Mouse (Mus musculus): ENCODE measurements around the gene Tor1aip1. TPM values are rescaled to one million over a fixed set of nuclear protein-coding genes. Genes with fewer than 3 reads are reported as not detected.
A peak's percentile ranks its signal among the peaks of the same experiment; 100 is the strongest.
"Not testable (repeated sequence)": the region's sequence is repeated elsewhere in the genome, so short reads cannot be mapped to it uniquely, and the experiment has no call there.

The Tor1aip1 gene
- polyA plus RNA-seq, 1 experiment from 2014 or later, result 38.8 TPM

DNA sequence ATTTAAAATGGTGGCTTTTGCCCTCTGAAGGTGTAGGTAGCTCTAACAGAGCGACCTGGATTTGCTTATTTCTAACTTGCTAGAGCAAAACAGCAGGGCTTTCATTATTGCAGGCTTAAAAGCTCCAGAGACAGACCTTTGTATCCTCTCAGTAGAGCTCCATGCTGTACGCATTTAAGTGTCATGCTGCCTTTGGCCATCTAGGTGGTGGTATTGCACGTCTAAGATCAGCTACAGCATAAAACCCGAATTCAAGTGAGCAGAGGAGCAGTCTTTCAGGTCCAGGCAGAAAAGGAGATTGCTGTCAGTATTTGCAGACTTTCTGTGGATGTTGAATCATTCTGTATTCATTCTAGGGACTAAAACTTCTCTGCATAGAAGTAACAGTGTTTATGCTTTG, 6.7 kb upstream of the Tor1aip1 start:
- 25% methylated on average over 4 of the region's 4 CpGs for WGBS
- peaks cover 20% of the 10 kb centered on the region for H3K4me1 ChIP-seq
- peaks cover 42% of the 10 kb centered on the region for H3K36me3 ChIP-seq
- H3K27me3 ChIP-seq (ENCODE audit: insufficient read depth, poor library complexity, severe bottlenecking), result no peaks in the 10 kb centered on the region
- H3K4me3 ChIP-seq, result no peak overlapping the region
- no peak overlapping the region for H3K27ac ChIP-seq
- no peak for DNase-seq (ENCODE audit: low spot score)
- no peaks in the 10 kb centered on the region for H3K9me3 ChIP-seq

DNA sequence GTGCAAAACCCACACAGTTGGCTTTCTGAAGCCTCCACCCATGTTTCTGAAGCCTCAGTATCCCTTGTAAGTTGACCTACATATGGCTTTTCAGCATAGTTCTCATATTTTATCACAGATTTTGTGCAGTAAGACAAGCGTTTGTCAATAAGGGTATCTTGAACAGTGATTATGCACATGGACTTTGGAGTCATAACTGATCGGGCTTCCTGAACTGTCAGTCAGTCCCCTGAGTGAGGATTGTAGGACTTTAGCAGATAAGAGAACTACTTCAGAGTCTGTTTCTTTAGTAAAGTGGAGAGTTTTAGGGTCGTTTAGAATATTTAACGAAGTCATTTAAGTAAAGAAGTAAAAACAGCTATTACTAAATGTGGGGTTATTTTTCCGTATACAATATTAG, 6.2 kb upstream of the Tor1aip1 start:
- peak overlapping the region; percentile 72 for H3K4me3 ChIP-seq
- WGBS, result 81% methylated on average over 5 of the region's 5 CpGs
- no peak overlapping the region for H3K27ac ChIP-seq
- no peaks in the 10 kb centered on the region for H3K27me3 ChIP-seq (ENCODE audit: insufficient read depth, poor library complexity, severe bottlenecking)
- H3K9me3 ChIP-seq, result no peaks in the 10 kb centered on the region
- H3K36me3 ChIP-seq, result peaks cover 37% of the 10 kb centered on the region
- no peak for DNase-seq (ENCODE audit: low spot score)
- peaks cover 20% of the 10 kb centered on the region for H3K4me1 ChIP-seq

DNA sequence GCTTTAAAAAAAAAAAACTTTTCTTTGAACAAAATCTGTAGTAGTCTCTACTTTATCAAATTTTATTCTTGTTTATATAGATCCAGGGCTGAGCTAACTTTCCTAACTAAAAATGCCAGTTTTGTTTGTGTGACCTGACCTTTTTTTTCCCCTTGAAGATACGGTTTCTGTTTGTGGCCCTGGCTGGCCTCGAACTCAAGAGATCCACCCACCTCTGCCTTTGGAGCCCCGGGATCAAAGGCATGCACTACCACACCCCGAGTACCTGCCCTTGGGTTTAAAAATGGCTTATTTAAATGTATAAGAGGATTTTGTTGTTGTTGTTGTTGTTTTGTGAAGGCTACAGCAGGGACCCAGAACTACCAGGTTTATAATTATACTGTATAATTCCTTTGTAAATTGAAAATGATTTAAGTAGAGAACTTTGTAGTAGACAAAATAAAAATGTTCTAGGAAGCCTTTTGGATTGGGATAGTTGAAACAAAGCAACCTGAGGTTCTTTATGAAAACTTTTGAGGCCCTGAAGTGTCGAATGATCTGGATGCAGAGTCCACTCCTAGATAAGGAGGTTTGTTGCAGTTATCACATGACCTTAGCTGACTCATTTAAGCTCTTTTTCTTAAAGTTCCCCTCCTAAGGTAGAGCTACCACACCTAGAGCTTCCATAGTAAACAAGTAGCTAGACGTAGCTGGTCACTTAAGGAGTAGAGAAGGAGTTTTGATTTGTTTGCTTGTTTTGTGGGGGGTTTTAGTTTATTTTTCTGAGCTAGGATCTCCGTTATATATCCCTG, 5.4 kb upstream of the Tor1aip1 start:
- H3K9me3 ChIP-seq, result no peaks in the 10 kb centered on the region
- H3K27ac ChIP-seq, result peak overlapping the region; percentile 87
- H3K4me1 ChIP-seq, result peaks cover 23% of the 10 kb centered on the region
- no peaks in the 10 kb centered on the region for H3K27me3 ChIP-seq (ENCODE audit: insufficient read depth, poor library complexity, severe bottlenecking)
- peaks cover 30% of the 10 kb centered on the region for H3K36me3 ChIP-seq
- no peak for DNase-seq (ENCODE audit: low spot score)
- H3K4me3 ChIP-seq, result peak overlapping the region; percentile 72
- 24% methylated on average over 7 of the region's 7 CpGs for WGBS

GRCm38 (mm10) chr1:156040731-156041401, 4.6 kb upstream of the Tor1aip1 start:
- H3K27me3 ChIP-seq (ENCODE audit: insufficient read depth, poor library complexity, severe bottlenecking), result no peaks in the 10 kb centered on the region

DNA sequence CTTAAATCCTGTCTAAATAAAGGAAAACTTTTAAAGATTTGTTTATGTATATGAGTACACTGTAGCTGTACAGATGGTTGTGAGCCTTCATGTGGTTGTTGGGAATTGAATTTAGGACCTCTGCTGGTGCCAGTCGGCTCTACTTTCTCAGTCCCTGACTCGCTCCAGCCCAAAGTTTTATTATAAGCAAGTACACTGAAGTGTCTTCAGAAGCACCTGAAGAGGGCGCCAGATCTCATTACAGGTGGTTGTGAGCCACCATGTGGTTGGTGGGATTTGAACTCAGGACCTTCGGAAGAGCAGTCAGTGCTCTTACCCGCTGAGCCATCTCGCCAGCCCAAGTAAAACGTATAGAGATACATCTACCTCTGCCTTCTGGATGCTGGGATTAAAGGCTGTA, 3.7 kb upstream of the Tor1aip1 start:
- not testable (repeated sequence) for DNase-seq (ENCODE audit: low spot score); H3K9me3 ChIP-seq; H3K27me3 ChIP-seq (ENCODE audit: insufficient read depth, poor library complexity, severe bottlenecking)
- 70% methylated on average over 7 of the region's 7 CpGs for WGBS
- Histone ChIP-seq H3K27ac (peak overlapping the region; percentile 87; the same call in 1 of the 2 replicates), H3K36me3 (peaks cover 17% of the 10 kb centered on the region), H3K4me1 (peaks cover 20% of the 10 kb centered on the region), H3K4me3 (0 out of 2 replicates have a peak overlapping the region, but pooled peaks have one; percentile 72)

More at GRCm38 (mm10) chr1:156040731-156041401, 4.6 kb upstream of the Tor1aip1 start:
- DNase-seq (ENCODE audit: low spot score), result peak; percentile 98
- H3K4me3 ChIP-seq, result peak overlapping the region; percentile 72
- H3K9me3 ChIP-seq, result no peaks in the 10 kb centered on the region
- WGBS, result 1% methylated on average over 22 of the region's 22 CpGs
- H3K27ac ChIP-seq, result peak overlapping the region; percentile 87
- H3K4me1 ChIP-seq, result peaks cover 23% of the 10 kb centered on the region
- H3K36me3 ChIP-seq, result peaks cover 25% of the 10 kb centered on the region

DNA sequence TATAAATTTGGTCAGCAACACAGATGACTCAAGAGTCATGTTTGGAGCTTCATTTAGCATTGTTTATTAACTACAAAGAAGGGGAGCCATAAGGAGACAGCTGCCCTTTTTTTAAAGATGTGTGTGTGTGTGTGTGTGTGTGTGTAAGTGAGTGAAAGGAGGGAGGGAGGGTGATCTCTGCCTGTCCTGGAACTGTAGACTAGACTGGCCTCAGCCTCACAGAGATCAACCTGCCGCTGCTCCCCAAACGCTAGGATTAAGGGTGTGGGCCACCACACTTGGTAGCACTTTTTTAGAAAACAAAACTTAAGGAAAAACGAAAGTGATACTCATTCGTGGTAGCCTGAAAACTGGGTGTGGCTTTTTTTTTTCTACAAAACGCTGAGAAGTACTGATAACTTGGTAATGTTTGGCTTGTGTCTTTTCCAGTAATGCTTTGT, 884 bp upstream of the Tor1aip1 start:
- DNase-seq (ENCODE audit: low spot score), result no peak
- no peaks in the 10 kb centered on the region for H3K27me3 ChIP-seq (ENCODE audit: insufficient read depth, poor library complexity, severe bottlenecking)
- WGBS, result 51% methylated on average over 5 of the region's 5 CpGs
- H3K9me3 ChIP-seq, result no peaks in the 10 kb centered on the region
- H3K27ac ChIP-seq, result peak overlapping the region; percentile 97; the same call in 1 of the 2 replicates
- peaks cover 17% of the 10 kb centered on the region for H3K4me1 ChIP-seq
- H3K4me3 ChIP-seq, result peak overlapping the region; percentile 82
- peaks cover 19% of the 10 kb centered on the region for H3K36me3 ChIP-seq

DNA sequence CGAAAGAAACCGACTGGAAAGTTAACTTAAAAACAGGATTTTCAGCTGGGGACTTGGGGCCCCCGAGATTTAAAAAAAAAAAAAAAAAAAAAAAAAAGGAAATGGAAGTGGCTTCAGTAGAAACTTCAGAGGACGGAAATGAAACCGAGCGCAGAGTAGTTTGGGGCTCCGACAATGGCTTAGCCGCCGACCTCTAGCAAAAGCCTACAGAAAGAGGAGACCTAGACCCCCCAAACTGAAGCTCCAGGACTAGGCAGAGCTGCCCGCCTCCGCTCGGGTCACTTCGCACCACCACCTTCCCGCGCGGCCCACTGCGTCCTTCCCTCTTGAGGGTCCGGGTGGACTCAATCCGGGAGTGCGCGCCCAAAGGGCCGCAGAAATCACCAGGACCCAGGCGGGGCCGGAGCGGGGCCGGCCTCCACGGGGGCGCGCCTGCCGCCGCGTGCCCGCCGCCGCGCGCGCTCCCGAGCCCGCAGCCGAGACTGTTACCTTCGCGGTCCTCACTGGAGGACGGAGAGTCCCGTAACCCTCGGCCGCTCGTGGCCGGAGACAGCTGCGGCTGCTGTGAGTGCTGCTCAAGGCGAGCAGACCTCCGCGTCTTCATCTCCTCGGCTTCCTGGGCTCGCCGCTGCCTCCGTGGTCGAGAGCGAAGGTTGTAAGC, 881 bp downstream of the Tor1aip1 start, which contains the start of gene Tor1aip2:
Gene Tor1aip2, plus strand, starts transcription at position 135 of the 661 bp plus-strand sequence.
- Histone ChIP-seq H3K27me3 (ENCODE audit: insufficient read depth, poor library complexity, severe bottlenecking) (no peaks in the 10 kb centered on the region), H3K4me3 (peak within 1 kb of the TSS; percentile 82), H3K4me1 (peaks cover 11% of the 10 kb centered on the region; the same call in 1 of the 2 replicates), H3K36me3 (peaks cover 35% of the 10 kb centered on the region), H3K27ac (peak within 1 kb of the TSS; percentile 97), H3K9me3 (no peaks in the 10 kb centered on the region)
- peak; percentile 96 for DNase-seq (ENCODE audit: low spot score)
- under 1% methylated on average over 59 of the region's 59 CpGs for WGBS

DNA sequence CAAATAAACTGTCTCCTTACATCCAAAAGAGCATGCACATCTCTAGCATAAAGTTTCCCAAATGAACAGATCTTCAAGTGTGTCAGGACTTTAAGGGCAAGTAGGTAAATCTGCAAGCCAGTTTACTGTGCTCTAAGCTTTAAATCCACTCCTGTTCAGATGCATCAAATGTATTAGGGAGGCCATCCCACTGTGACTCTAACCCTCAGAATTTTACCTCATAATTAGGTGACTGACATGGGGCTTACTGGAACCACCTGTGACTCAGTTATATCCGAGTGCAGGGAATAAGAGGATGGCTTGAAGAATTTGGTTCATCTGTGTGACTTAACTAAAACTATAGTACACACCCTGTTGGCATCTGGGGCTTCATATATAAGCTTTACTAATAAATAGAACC, 1.6 kb downstream of the Tor1aip1 start:
- H3K4me3 ChIP-seq, result peak overlapping the region; percentile 82
- no peaks in the 10 kb centered on the region for H3K27me3 ChIP-seq (ENCODE audit: insufficient read depth, poor library complexity, severe bottlenecking)
- no peaks in the 10 kb centered on the region for H3K9me3 ChIP-seq
- 33% methylated on average over 1 of the region's 1 CpGs for WGBS
- peaks cover 9% of the 10 kb centered on the region; the same call in 1 of the 2 replicates for H3K4me1 ChIP-seq
- no peak for DNase-seq (ENCODE audit: low spot score)
- H3K27ac ChIP-seq, result peak overlapping the region; percentile 97; the same call in 1 of the 2 replicates
- peaks cover 42% of the 10 kb centered on the region for H3K36me3 ChIP-seq

- Histone ChIP-seq H3K9me3 (no peaks in the 10 kb centered on the region), H3K4me3 (no peak overlapping the region), H3K27ac (no peak overlapping the region), H3K27me3 (ENCODE audit: insufficient read depth, poor library complexity, severe bottlenecking) (no peaks in the 10 kb centered on the region), H3K36me3 (peaks cover 50% of the 10 kb centered on the region), H3K4me1 (peaks cover 9% of the 10 kb centered on the region; the same call in 1 of the 2 replicates)
- DNase-seq (ENCODE audit: low spot score), result no peak
- 96% methylated on average over 7 of the region's 7 CpGs for WGBS
Observed at GRCm38 (mm10) chr1:156033921-156034320, 2.4 kb downstream of the Tor1aip1 start.

GRCm38 (mm10) chr1:156028340-156028975, 7.8 kb downstream of the Tor1aip1 start:
- Histone ChIP-seq H3K4me3 (no peak overlapping the region), H3K4me1 (no peaks in the 10 kb centered on the region), H3K36me3 (peaks cover 73% of the 10 kb centered on the region), H3K9me3 (no peaks in the 10 kb centered on the region), H3K27ac (no peak overlapping the region), H3K27me3 (ENCODE audit: insufficient read depth, poor library complexity, severe bottlenecking) (no peaks in the 10 kb centered on the region)
- 89% methylated on average over 4 of the region's 4 CpGs for WGBS
- no peak for DNase-seq (ENCODE audit: low spot score)

DNA sequence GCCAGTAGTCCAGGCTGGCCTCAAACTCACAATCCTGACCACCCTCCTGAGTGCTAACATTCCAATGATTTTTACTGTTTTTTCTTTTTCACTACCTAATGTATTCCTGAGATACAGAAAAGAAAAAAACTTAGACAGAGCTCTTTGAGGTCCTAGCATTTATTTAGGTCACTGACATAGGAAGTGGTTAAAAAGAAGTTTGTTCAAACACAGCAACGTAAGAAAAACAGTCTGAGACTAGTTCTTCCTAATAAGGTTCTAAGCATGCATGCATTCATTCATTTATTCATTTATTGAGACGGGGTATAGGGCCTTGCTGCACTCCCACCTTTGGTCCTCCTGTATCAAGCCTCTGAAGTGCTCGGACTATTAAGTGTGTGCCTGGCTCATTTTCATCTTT, 8.4 kb downstream of the Tor1aip1 start:
- DNase-seq (ENCODE audit: low spot score), result no peak
- Histone ChIP-seq H3K4me1 (no peaks in the 10 kb centered on the region), H3K27ac (no peak overlapping the region), H3K4me3 (no peak overlapping the region), H3K36me3 (peaks cover 70% of the 10 kb centered on the region), H3K27me3 (ENCODE audit: insufficient read depth, poor library complexity, severe bottlenecking) (no peaks in the 10 kb centered on the region), H3K9me3 (no peaks in the 10 kb centered on the region)
- 90% methylated on average over 3 of the region's 3 CpGs for WGBS

DNA sequence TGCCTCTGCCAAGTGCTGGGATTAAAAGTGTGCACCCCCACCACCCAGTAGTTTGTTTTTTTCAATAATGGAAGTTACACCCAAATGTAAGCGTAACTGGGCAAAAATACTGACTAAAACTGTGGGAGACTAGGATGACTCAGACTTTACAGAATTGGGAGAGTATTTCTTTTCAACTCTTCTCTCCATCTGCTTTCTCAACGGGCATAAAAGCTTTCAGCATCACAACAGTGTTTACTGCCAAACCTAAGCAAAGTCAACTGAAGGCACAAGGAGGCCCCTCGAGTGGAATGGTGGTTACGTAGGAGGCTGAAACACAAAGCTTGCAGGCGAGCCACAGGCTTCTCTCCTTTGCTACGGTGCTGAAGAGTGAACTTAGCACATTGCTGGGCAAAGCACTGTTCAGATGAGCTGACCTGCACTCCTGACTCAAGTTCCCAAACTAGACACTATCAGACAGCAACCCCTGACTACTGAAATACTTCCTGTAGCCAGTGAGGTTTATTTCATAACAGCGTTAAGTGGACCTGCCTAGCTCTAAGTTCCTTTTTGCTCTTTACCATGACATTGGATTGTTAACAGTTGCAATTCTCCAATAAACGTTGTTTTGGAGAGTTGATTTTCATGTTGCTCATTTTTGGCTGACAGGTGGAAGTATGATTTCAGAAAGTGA, 11.3 kb downstream of the Tor1aip1 start:
- no peaks in the 10 kb centered on the region for H3K4me1 ChIP-seq
- WGBS, result 86% methylated on average over 8 of the region's 8 CpGs
- no peak overlapping the region for H3K4me3 ChIP-seq
- no peaks in the 10 kb centered on the region for H3K9me3 ChIP-seq
- H3K27me3 ChIP-seq (ENCODE audit: insufficient read depth, poor library complexity, severe bottlenecking), result no peaks in the 10 kb centered on the region
- peaks cover 65% of the 10 kb centered on the region for H3K36me3 ChIP-seq
- no peak overlapping the region for H3K27ac ChIP-seq
- DNase-seq (ENCODE audit: low spot score), result no peak

All from heart, embryonic 10.5 days (tissue).